Mouse (Mus musculus): ENCODE results near the gene Vps29. TPM values are rescaled to one million over a fixed set of nuclear protein-coding genes. Genes with fewer than 3 reads are reported as not detected.

The Vps29 gene
- total RNA-seq, 2 experiments from 2014 or later, result 213 to 228 TPM

DNA sequence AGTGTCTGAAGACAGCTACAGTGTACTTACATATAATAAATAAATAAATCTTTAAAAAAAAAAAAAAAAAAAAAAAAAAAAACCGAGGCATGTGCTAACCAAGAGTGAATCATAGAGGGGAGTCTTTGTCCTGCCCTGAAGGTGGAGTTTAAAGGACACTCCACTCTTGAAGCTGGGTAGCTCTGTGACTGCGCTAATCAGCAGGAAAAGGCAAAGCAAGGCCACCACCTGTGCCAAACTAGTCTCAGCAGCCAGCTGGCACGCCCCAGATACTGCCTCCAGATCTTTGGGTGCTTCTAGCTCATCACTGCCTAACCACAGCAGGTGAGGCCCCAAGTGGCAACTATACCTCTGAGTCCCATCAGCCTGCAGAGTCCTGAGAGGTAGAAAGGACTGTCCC is 19.5 kb upstream of the Vps29 start:
- DNase-seq (ENCODE audit: low spot score in 2 of 2), result no peak

- no peak for DNase-seq (ENCODE audit: low spot score in 2 of 2)
Measured at GRCm38 (mm10) chr5:122336554-122337294, 17.4 kb upstream of the Vps29 start.

GRCm38 (mm10) chr5:122342874-122343273 is 11.3 kb upstream of the Vps29 start:
- no peak for DNase-seq (ENCODE audit: low spot score in 2 of 2)

DNA sequence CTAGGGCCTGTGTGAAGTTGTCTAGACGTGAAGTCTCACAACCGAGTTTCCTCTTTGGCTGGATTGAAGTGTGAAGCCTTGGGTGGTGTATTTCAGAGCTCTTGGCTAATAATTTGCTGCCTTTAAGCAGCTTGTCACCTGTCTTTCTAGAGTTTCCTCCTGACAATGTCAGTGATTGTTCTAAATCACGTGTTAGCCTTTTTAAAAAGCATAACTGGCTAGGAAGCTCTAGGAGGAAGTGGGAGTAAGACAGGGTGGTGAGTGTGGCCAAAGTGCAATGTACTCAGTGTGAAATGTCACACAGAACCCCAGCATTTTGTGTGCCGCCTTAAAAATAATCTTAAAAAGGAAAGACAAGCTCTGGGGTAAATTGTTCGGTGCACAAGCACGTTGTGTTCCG is 10.4 kb upstream of the Vps29 start:
- DNase-seq (ENCODE audit: low spot score in 2 of 2), result no peak

GRCm38 (mm10) chr5:122344260-122344659 is 9.9 kb upstream of the Vps29 start:
- DNase-seq (ENCODE audit: low spot score in 2 of 2), result peak; percentile 76 to 86

DNA sequence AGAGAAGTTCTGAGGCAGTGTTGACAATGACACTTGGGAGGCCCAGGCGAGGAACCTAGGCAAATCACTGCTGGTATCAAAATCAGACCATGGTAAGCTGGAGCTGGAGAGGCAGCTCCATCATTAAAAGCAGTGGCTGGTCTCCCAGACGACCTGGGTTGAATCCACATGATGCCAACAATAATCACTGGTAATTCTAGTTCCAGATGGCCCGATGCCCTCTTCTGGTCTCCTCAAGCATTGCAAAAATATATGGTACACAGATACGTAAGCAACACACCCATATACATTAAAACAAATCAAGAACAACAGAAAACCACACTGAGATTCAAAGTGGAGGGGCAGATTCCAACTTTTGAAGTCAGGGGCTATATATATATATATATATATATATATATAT is 8.4 kb upstream of the Vps29 start:
- DNase-seq (ENCODE audit: low spot score in 2 of 2), result no peak

DNA sequence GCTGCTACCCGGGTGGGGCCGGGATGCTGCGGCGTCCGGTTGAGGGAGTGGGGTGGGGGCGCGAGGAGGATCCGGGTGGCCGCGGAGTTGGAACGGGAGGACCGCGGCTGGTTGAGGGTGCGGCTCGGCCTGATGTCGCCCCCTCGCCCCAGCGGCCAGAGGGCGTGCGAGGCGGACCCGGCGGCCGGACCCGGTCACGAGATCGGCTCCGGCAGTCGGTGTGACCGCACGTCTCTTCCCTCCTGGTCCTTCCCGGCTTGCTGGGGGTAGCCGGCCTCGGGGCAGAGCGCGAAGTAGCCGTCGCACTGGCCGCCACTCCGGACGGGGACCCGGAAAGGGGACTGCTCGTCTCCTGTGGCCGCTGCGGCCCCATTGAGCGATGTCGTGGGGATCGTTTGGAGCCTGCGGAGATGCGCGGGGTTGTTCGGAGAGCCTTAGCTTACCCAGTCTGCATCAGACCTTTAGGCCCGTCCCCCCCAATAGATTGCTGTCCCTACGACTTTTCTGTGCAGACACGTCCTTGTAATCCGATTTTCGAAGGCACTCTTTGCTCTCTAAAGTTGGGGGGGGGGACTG is 411 bp downstream of the Vps29 start:
- no peak for DNase-seq (ENCODE audit: low spot score in 2 of 2)

DNA sequence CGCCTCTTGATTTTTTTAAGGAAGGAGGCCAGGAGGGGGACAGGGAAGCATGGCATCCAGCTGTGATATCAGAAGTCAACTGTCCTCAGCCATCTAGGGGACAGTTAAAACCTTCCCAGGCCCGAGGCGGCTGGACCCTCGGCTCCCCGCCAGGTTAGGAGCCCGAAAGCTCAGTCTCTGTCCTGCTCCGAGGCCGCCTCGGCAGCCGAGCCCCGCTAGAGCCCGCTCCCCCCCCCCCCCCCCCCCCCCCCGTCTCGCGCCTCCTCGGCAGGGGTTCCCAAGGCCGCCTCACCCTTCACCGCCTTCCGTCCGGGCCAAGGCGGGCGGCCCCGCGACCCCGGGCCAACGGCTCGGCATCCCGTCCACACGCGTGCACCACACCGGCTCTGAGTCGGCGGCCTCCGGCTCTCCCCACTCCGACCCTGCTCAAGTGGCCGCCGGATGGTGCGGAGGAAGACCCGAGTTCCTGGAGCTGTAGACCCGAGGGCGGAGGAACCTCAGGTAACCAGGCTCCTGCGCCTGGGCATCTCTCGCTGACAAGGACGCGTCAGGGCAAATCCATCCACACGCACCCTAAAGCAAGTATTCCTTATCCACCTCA is 17.5 kb downstream of the Vps29 start, which contains the start of gene Gpn3:
Gpn3 (plus strand) TSS at position 286 of the 601 bp plus-strand sequence.
- DNase-seq (ENCODE audit: low spot score in 2 of 2), result peak in 1 of 2 experiments; percentile 44

DNA sequence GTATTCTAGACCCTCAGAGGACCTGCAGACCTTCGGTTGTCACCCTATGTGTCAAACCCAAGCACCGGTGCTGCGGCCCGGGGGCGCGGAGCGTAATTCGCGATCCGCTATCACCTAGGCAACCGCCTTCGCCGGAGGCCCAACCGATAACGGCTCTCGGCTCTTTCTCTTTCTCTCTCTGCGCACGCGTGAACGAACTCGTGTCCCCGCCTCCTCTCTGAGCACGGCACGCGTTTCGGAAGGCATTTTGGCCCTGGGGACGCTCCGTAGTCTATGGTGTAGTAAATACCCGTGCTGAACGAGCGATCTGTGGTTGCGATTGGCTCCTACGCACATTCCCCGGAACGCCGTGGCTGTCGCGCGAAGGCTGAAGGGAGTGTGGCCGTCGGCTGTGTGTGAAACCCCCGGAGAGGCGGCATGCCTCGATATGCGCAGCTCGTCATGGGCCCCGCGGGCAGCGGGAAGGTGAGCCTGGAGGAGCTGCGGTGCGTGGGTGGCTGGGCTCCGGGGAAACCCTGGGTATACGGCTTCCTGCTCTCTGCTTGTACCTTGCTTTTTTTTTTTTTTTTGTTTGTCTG is 18.1 kb downstream of the Vps29 start, which contains the start of gene Fam216a:
Fam216a (minus strand) TSS at position 173 of the 578 bp plus-strand sequence.
- peak; percentile 100 for DNase-seq (ENCODE audit: low spot score in 2 of 2)

DNA sequence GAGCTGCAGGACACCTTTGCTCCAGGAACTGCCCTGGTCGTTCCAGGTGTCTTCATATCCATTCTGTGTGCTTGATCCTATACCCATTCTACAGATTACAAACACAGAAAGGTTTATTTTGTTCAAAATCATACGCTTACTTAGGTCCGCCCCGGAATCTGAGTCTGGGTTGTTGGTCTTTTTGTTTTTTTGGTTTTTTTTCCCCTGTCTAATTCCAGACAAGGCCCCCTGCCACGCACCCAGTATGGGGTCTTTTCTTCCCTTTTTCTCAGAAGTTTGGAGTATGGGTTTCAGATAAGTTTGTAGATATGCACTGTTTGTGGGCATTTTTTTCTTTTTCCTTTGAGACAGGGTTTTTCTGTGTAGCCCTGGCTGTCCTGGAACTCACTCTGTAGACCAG is 18.7 kb downstream of the Vps29 start:
- no peak for DNase-seq (ENCODE audit: low spot score in 2 of 2)

DNA sequence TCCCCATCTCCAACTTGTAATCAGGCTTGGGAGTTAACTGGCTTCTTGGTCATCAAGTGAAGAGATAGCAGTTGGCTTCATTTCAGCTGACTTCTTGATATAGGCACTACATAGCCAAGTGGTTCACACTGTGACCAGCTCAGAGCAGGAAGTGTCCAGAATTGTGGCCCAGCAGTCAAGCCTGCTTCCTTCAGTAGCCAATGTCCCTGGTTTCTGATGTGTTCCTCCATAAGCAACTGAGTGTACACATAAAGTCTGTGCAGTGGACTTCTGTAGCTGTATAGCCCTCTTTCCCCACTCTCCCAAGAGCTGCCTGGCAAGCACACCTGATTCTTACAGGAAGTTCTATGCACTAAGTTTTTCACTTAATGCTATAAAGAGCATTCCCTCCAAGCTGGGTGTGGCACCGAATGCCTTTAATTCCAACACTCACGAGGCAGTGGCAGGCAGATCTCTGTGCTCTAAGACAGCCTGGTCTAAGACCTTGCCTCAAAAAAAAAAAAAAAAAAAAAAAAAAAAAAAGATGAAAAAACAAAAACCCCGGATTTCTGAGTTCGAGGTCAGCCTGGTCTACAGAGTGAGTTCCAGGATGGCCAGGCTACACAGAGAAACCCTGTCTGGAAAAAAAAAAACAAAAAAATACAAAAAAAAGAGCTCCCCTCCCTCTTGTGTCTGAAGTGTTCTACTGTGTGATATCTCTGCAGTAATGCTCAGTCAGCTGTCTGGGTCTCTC is 23.1 kb downstream of the Vps29 start:
- DNase-seq (ENCODE audit: low spot score in 2 of 2), result no peak

- no peak for DNase-seq (ENCODE audit: low spot score in 2 of 2)
Measured at GRCm38 (mm10) chr5:122378171-122378570, 24.0 kb downstream of the Vps29 start.

DNA sequence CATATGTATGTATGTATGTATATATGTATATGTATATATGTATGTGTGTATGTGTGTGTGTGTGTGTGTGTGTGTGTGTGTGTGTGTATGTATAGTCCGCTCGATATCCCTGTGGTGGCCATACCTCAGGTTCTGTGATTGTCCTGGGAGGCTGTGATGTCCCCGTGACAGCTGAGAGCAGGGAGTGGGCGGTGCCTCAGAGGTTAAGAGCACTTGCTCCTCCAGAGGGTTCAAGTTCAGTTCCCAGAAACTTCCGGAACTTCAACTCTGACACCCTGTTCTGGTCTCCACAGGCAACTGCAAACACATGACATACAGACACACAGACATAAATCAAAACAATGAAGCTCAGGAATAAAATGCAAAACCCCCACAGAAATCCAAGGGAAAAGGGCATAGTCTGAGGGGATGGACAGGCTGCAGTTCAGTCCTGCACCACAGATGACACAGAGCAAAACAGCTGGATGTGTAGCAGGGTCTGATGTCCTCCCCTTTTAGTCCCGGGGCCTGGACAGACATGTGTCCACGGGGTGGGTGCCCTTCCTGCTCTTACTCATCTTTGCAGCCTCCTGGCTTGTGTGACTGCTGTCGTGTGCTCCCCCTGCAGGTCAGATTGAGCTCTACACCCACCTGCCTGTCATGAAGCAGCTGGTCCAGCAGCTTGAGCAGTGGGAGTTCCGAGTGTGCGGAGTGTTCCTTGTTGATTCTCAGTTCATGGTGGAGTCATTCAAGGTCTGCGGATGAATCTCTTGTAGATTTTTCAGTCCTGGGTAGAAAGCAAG is 25.4 kb downstream of the Vps29 start:
- peak; percentile 81 to 83 for DNase-seq (ENCODE audit: low spot score in 2 of 2)

GRCm38 (mm10) chr5:122390006-122390405 is 35.8 kb downstream of the Vps29 start:
- no peak for DNase-seq (ENCODE audit: low spot score in 2 of 2)

- DNase-seq (ENCODE audit: low spot score in 2 of 2), result no peak
Measured at GRCm38 (mm10) chr5:122390671-122391070, 36.5 kb downstream of the Vps29 start.

DNA sequence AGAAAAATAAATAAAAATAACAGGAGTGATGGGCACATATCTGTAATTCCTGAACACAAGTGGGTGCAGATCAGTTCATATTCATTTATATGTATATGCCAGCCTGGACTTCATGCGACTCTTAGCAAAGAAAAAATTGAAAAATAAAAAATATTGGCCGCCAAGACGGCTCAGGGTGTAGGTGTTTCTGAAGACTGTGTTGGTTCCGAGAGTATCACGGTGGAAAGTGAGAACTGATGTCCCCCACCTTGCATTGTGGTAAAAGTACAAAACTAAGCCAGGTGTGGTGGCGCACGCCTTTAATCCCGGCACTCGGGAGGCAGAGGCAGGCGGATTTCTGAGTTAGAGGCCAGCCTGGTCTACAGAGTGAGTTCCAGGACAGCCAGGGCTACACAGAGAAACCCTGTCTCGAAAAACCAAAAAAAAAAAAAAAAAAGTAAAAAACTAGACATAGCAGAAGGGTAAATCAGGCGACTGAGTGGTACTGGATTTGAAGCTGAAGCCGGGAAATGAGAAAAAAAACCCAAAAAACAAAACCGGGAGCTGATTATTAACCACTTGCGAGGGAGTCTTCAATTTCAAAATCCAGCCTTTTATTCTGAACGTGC is 37.1 kb downstream of the Vps29 start:
- no peak for DNase-seq (ENCODE audit: low spot score in 2 of 2)

- peak; percentile 93 to 94 for DNase-seq (ENCODE audit: low spot score in 2 of 2)
Measured at GRCm38 (mm10) chr5:122391786-122392180, 37.6 kb downstream of the Vps29 start, which contains the start of gene Arpc3. Gene Arpc3, plus strand, starts transcription at chr5:122391878.

DNA sequence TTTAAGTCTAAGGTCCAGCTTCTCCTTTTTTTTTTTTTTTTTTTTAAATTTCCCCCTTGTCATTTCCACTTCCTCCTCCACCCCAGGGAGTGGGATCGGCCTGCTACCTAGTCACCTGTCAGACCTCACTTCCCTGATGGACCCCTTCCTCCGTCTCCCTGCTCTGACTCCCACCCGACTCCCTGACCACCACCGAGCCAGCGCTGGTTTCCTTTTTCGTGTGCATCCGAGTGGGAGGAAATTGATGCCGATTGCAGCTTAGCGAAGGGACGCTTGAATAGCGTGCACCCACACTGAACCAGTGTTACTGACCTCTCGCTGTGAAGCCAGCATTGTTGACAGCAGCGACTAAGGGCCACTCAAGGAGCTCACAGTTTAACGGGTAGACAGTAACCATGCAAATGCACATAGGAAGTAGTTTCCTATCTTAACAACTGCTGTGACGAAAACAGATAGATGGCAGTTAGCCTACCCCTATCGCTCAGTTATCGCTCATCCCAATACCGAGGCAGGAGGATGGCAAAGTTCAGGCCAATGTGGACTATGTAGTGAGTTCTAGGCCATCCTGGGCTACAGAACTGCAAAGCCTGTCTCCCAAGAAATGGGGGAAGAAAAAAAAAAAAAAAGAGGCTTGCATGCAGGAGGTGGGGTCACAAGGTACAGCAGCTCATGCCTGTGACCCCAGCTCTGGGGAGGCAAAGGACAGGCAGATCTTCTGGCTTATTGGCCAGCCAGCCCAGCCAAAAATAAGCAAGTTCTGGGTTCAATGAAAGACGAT is 38.2 kb downstream of the Vps29 start:
- peak; percentile 28 to 32 for DNase-seq (ENCODE audit: low spot score in 2 of 2)

GRCm38 (mm10) chr5:122393887-122394286 is 39.7 kb downstream of the Vps29 start:
- DNase-seq (ENCODE audit: low spot score in 2 of 2), result peak; percentile 83 to 84

Data from layer of hippocampus, postnatal 10 days (tissue).